Mouse (Mus musculus): ENCODE results near the gene Tns1. TPM values are rescaled to one million over a fixed set of nuclear protein-coding genes. Genes with fewer than 3 reads are reported as not detected.

Tns1 gene
- polyA plus RNA-seq, 1 experiment from 2014 or later: 120 TPM

- peak overlapping the region; percentile 33 for H3K4me2 ChIP-seq (ENCODE audit: low read depth, low read length)
- WGBS: 54% methylated on average over 7 of the region's 7 CpGs
- no peaks in the 10 kb centered on the region for H3K36me3 ChIP-seq (ENCODE audit: control insufficient read depth, insufficient read depth)
- no peak for ATAC-seq (replicated peaks; ENCODE audit: extremely low read depth, insufficient read depth, low FRiP score)
- peak overlapping the region; percentile 33 for H3K4me3 ChIP-seq (ENCODE audit: low read length)
- H3K27me3 ChIP-seq (ENCODE audit: control insufficient read depth, insufficient read depth, low read length): no peaks in the 10 kb centered on the region
- H3K9me3 ChIP-seq (replicated peaks; ENCODE audit: control insufficient read depth, low read length): no peaks in the 10 kb centered on the region
- no peak overlapping the region for H3K27ac ChIP-seq (ENCODE audit: low read length)
- H3K4me1 ChIP-seq (ENCODE audit: control insufficient read depth, insufficient read depth, low read length): peaks cover 19% of the 10 kb centered on the region
- no peak overlapping the region for H3K9ac ChIP-seq (ENCODE audit: low read length)
Measured at GRCm38 (mm10) chr1:74090329-74090728, 33.9 kb downstream of the Tns1 start.

- Histone ChIP-seq H3K9ac (ENCODE audit: low read length) (no peak overlapping the region), H3K4me2 (ENCODE audit: low read depth, low read length) (no peak overlapping the region), H3K9me3 (replicated peaks; ENCODE audit: control insufficient read depth, low read length) (no peaks in the 10 kb centered on the region), H3K4me3 (ENCODE audit: low read length) (no peak overlapping the region), H3K27me3 (ENCODE audit: control insufficient read depth, insufficient read depth, low read length) (no peaks in the 10 kb centered on the region), H3K36me3 (ENCODE audit: control insufficient read depth, insufficient read depth) (no peaks in the 10 kb centered on the region), H3K27ac (ENCODE audit: low read length) (no peak overlapping the region), H3K4me1 (ENCODE audit: control insufficient read depth, insufficient read depth, low read length) (peaks cover 18% of the 10 kb centered on the region)
- 78% methylated on average over 1 of the region's 1 CpGs for WGBS
- ATAC-seq (replicated peaks; ENCODE audit: extremely low read depth, insufficient read depth, low FRiP score): no peak
Measured at GRCm38 (mm10) chr1:74088569-74088968, 35.7 kb downstream of the Tns1 start.

- Histone ChIP-seq H3K9me3 (replicated peaks; ENCODE audit: control insufficient read depth, low read length) (no peaks in the 10 kb centered on the region), H3K4me2 (ENCODE audit: low read depth, low read length) (no peak overlapping the region), H3K36me3 (ENCODE audit: control insufficient read depth, insufficient read depth) (no peaks in the 10 kb centered on the region), H3K27me3 (ENCODE audit: control insufficient read depth, insufficient read depth, low read length) (no peaks in the 10 kb centered on the region), H3K4me3 (ENCODE audit: low read length) (no peak overlapping the region), H3K9ac (ENCODE audit: low read length) (no peak overlapping the region), H3K4me1 (ENCODE audit: control insufficient read depth, insufficient read depth, low read length) (peaks cover 32% of the 10 kb centered on the region), H3K27ac (ENCODE audit: low read length) (no peak overlapping the region)
- 89% methylated on average over 7 of the region's 7 CpGs for WGBS
- no peak for ATAC-seq (replicated peaks; ENCODE audit: extremely low read depth, insufficient read depth, low FRiP score)
Measured at GRCm38 (mm10) chr1:74085566-74085965, 38.7 kb downstream of the Tns1 start.

- no peak overlapping the region for H3K4me2 ChIP-seq (ENCODE audit: low read depth, low read length)
- no peaks in the 10 kb centered on the region for H3K36me3 ChIP-seq (ENCODE audit: control insufficient read depth, insufficient read depth)
- H3K4me3 ChIP-seq (ENCODE audit: low read length): no peak overlapping the region
- H3K9ac ChIP-seq (ENCODE audit: low read length): no peak overlapping the region
- no peaks in the 10 kb centered on the region for H3K27me3 ChIP-seq (ENCODE audit: control insufficient read depth, insufficient read depth, low read length)
- H3K9me3 ChIP-seq (replicated peaks; ENCODE audit: control insufficient read depth, low read length): no peaks in the 10 kb centered on the region
- 47% methylated on average over 5 of the region's 5 CpGs for WGBS
- no peak for ATAC-seq (replicated peaks; ENCODE audit: extremely low read depth, insufficient read depth, low FRiP score)
- peak overlapping the region; percentile 12 for H3K27ac ChIP-seq (ENCODE audit: low read length)
- peaks cover 32% of the 10 kb centered on the region for H3K4me1 ChIP-seq (ENCODE audit: control insufficient read depth, insufficient read depth, low read length)
Measured at GRCm38 (mm10) chr1:74084752-74085151, 39.5 kb downstream of the Tns1 start.

- H3K27me3 ChIP-seq (ENCODE audit: control insufficient read depth, insufficient read depth, low read length): no peaks in the 10 kb centered on the region
- H3K4me2 ChIP-seq (ENCODE audit: low read depth, low read length): no peak overlapping the region
Measured at GRCm38 (mm10) chr1:74084065-74084705, 40.1 kb downstream of the Tns1 start.

GRCm38 (mm10) chr1:74082841-74083463, 41.3 kb downstream of the Tns1 start:
- H3K36me3 ChIP-seq (ENCODE audit: control insufficient read depth, insufficient read depth): no peaks in the 10 kb centered on the region
- H3K4me2 ChIP-seq (ENCODE audit: low read depth, low read length): no peak overlapping the region
- no peak overlapping the region for H3K4me3 ChIP-seq (ENCODE audit: low read length)
- no peaks in the 10 kb centered on the region for H3K9me3 ChIP-seq (replicated peaks; ENCODE audit: control insufficient read depth, low read length)
- H3K4me1 ChIP-seq (ENCODE audit: control insufficient read depth, insufficient read depth, low read length): peaks cover 32% of the 10 kb centered on the region
- peak overlapping the region; percentile 18; the same call in 1 of the 2 replicates for H3K9ac ChIP-seq (ENCODE audit: low read length)
- peak overlapping the region; percentile 82 for H3K27ac ChIP-seq (ENCODE audit: low read length)
- H3K27me3 ChIP-seq (ENCODE audit: control insufficient read depth, insufficient read depth, low read length): no peaks in the 10 kb centered on the region
- peak; percentile 38 for ATAC-seq (replicated peaks; ENCODE audit: extremely low read depth, insufficient read depth, low FRiP score)
- WGBS: 9% methylated on average over 6 of the region's 6 CpGs

More at GRCm38 (mm10) chr1:74084065-74084705, 40.1 kb downstream of the Tns1 start:
- Histone ChIP-seq H3K4me3 (ENCODE audit: low read length) (no peak overlapping the region), H3K4me1 (ENCODE audit: control insufficient read depth, insufficient read depth, low read length) (peaks cover 32% of the 10 kb centered on the region), H3K9ac (ENCODE audit: low read length) (peak overlapping the region; percentile 1; the same call in 1 of the 2 replicates), H3K36me3 (ENCODE audit: control insufficient read depth, insufficient read depth) (no peaks in the 10 kb centered on the region), H3K27ac (ENCODE audit: low read length) (peak overlapping the region; percentile 12), H3K9me3 (replicated peaks; ENCODE audit: control insufficient read depth, low read length) (no peaks in the 10 kb centered on the region)
- 66% methylated on average over 6 of the region's 6 CpGs for WGBS
- 0 out of 2 replicates have a peak, but pooled peaks have one; percentile 24 for ATAC-seq (replicated peaks; ENCODE audit: extremely low read depth, insufficient read depth, low FRiP score)

GRCm38 (mm10) chr1:74081573-74081989, 42.7 kb downstream of the Tns1 start:
- H3K9ac ChIP-seq (ENCODE audit: low read length): peak overlapping the region; percentile 38
- H3K27me3 ChIP-seq (ENCODE audit: control insufficient read depth, insufficient read depth, low read length): no peaks in the 10 kb centered on the region
- peak; percentile 32 for ATAC-seq (replicated peaks; ENCODE audit: extremely low read depth, insufficient read depth, low FRiP score)
- H3K27ac ChIP-seq (ENCODE audit: low read length): peak overlapping the region; percentile 82
- 13% methylated on average over 2 of the region's 2 CpGs for WGBS
- H3K9me3 ChIP-seq (replicated peaks; ENCODE audit: control insufficient read depth, low read length): no peaks in the 10 kb centered on the region
- H3K36me3 ChIP-seq (ENCODE audit: control insufficient read depth, insufficient read depth): no peaks in the 10 kb centered on the region
- no peak overlapping the region for H3K4me3 ChIP-seq (ENCODE audit: low read length)
- H3K4me2 ChIP-seq (ENCODE audit: low read depth, low read length): no peak overlapping the region
- H3K4me1 ChIP-seq (ENCODE audit: control insufficient read depth, insufficient read depth, low read length): peaks cover 34% of the 10 kb centered on the region

- no peaks in the 10 kb centered on the region for H3K36me3 ChIP-seq (ENCODE audit: control insufficient read depth, insufficient read depth)
- H3K9ac ChIP-seq (ENCODE audit: low read length): no peak overlapping the region
- 2% methylated on average over 2 of the region's 2 CpGs for WGBS
- H3K4me3 ChIP-seq (ENCODE audit: low read length): no peak overlapping the region
- H3K27me3 ChIP-seq (ENCODE audit: control insufficient read depth, insufficient read depth, low read length): no peaks in the 10 kb centered on the region
- H3K4me1 ChIP-seq (ENCODE audit: control insufficient read depth, insufficient read depth, low read length): peaks cover 17% of the 10 kb centered on the region
- no peaks in the 10 kb centered on the region for H3K9me3 ChIP-seq (replicated peaks; ENCODE audit: control insufficient read depth, low read length)
- ATAC-seq (replicated peaks; ENCODE audit: extremely low read depth, insufficient read depth, low FRiP score): peak; percentile 34; the same call in 1 of the 2 replicates
- H3K4me2 ChIP-seq (ENCODE audit: low read depth, low read length): no peak overlapping the region
- H3K27ac ChIP-seq (ENCODE audit: low read length): no peak overlapping the region
Measured at GRCm38 (mm10) chr1:74077353-74077752, 46.9 kb downstream of the Tns1 start.

GRCm38 (mm10) chr1:74076230-74076629, 48.0 kb downstream of the Tns1 start:
- H3K4me1 ChIP-seq (ENCODE audit: control insufficient read depth, insufficient read depth, low read length): peaks cover 7% of the 10 kb centered on the region; the same call in 1 of the 2 replicates
- H3K4me2 ChIP-seq (ENCODE audit: low read depth, low read length): no peak overlapping the region
- H3K9ac ChIP-seq (ENCODE audit: low read length): no peak overlapping the region
- WGBS: 67% methylated on average over 4 of the region's 4 CpGs
- H3K4me3 ChIP-seq (ENCODE audit: low read length): no peak overlapping the region
- H3K36me3 ChIP-seq (ENCODE audit: control insufficient read depth, insufficient read depth): no peaks in the 10 kb centered on the region
- no peak overlapping the region for H3K27ac ChIP-seq (ENCODE audit: low read length)
- H3K27me3 ChIP-seq (ENCODE audit: control insufficient read depth, insufficient read depth, low read length): no peaks in the 10 kb centered on the region
- ATAC-seq (replicated peaks; ENCODE audit: extremely low read depth, insufficient read depth, low FRiP score): no peak
- no peaks in the 10 kb centered on the region for H3K9me3 ChIP-seq (replicated peaks; ENCODE audit: control insufficient read depth, low read length)
